Mouse (Mus musculus): Measurements from ENCODE around the gene Scin. TPM values are rescaled to one million over a fixed set of nuclear protein-coding genes. Genes with fewer than 3 reads are reported as not detected.

The Scin gene
- polyA plus RNA-seq, 1 experiment, result 0.06 TPM

- Histone ChIP-seq H3K27ac (ENCODE audit: insufficient read depth, low read length) (no peak overlapping the region), H3K4me1 (ENCODE audit: control insufficient read depth, insufficient read depth, low read length) (no peaks in the 10 kb centered on the region), H3K4me3 (ENCODE audit: insufficient read depth, low read length) (no peak overlapping the region)
- TF ChIP-seq CTCF (IDR thresholded peaks at IDR 0.05; ENCODE audit: extremely low read depth, insufficient read depth, low read length), result no peak
- no peak for TF ChIP-seq POLR2A (IDR thresholded peaks at IDR 0.05; ENCODE audit: extremely low read depth, insufficient read depth, low read length)
Observed at GRCm38 (mm10) chr12:40017955-40018505, 116.0 kb downstream of the Scin start.

- TF ChIP-seq CTCF (IDR thresholded peaks at IDR 0.05; ENCODE audit: extremely low read depth, insufficient read depth, low read length) (no peak), POLR2A (IDR thresholded peaks at IDR 0.05; ENCODE audit: extremely low read depth, insufficient read depth, low read length) (no peak)
- Histone ChIP-seq H3K27ac (ENCODE audit: insufficient read depth, low read length) (peak overlapping the region; percentile 72), H3K4me3 (ENCODE audit: insufficient read depth, low read length) (peak overlapping the region; percentile 28), H3K4me1 (ENCODE audit: control insufficient read depth, insufficient read depth, low read length) (no peaks in the 10 kb centered on the region)
Observed at GRCm38 (mm10) chr12:40016648-40017460, 117.2 kb downstream of the Scin start.

GRCm38 (mm10) chr12:40016068-40016467 lies 118.0 kb downstream of the Scin start:
- H3K27ac ChIP-seq (ENCODE audit: insufficient read depth, low read length), result no peak overlapping the region
- TF ChIP-seq POLR2A (IDR thresholded peaks at IDR 0.05; ENCODE audit: extremely low read depth, insufficient read depth, low read length), result no peak
- TF ChIP-seq CTCF (IDR thresholded peaks at IDR 0.05; ENCODE audit: extremely low read depth, insufficient read depth, low read length), result no peak

GRCm38 (mm10) chr12:40009866-40010265 lies 124.2 kb downstream of the Scin start:
- Histone ChIP-seq H3K4me3 (ENCODE audit: insufficient read depth, low read length) (no peak overlapping the region), H3K27ac (ENCODE audit: insufficient read depth, low read length) (no peak overlapping the region), H3K4me1 (ENCODE audit: control insufficient read depth, insufficient read depth, low read length) (no peaks in the 10 kb centered on the region)
- TF ChIP-seq CTCF (IDR thresholded peaks at IDR 0.05; ENCODE audit: extremely low read depth, insufficient read depth, low read length), result no peak
- no peak for TF ChIP-seq POLR2A (IDR thresholded peaks at IDR 0.05; ENCODE audit: extremely low read depth, insufficient read depth, low read length)

More at GRCm38 (mm10) chr12:40016068-40016467, 118.0 kb downstream of the Scin start:
- H3K4me3 ChIP-seq (ENCODE audit: insufficient read depth, low read length), result no peak overlapping the region
- H3K4me1 ChIP-seq (ENCODE audit: control insufficient read depth, insufficient read depth, low read length), result no peaks in the 10 kb centered on the region

Other genes with a start within 250 kb of the Scin start
- gene Arl4a, start 96.2 kb downstream of the Scin start, polyA plus RNA-seq (2012; rRNA removed), result 31.1 and 32.1 TPM in 2 replicates
- 0.81 and 0.86 TPM in 2 replicates for gene Lsmem1, start 65.3 kb upstream of the Scin start, polyA plus RNA-seq (2012; rRNA removed)
- 69.2 and 70.4 TPM in 2 replicates for gene Ifrd1, start 114.3 kb upstream of the Scin start, polyA plus RNA-seq (2012; rRNA removed)

All from cortical plate, adult 2 months (tissue).